Mouse (Mus musculus): ENCODE results near the gene Nrxn3.

DNA sequence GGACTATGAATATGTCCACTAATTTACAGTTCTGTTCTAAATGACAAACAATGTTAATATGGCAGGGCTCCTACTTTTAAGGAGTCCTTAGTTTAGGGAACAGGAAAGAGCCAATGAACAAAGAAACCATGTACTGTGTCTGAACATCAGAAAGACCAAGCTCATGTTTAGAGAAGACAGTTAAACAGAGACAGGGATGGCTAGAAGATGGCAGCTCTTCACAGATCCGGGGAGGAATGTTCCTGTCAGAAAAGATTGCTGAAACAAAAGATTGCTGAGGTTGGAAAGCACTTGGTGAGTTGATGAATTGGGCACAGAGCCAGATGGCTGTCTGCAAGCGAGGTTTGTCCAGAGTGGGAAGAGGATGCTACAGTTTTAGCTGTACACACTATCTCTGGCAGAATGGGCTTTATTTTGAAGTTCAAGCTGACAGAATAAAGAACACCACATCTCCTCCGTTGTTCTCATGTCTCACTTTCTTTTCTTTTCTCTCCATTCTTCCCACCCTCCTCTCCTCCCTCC is 978.3 kb downstream of the Nrxn3 start:
- TF ChIP-seq POLR2A (IDR thresholded peaks at IDR 0.05; ENCODE audit: borderline replicate concordance, control insufficient read depth, low read depth, low read length) (no peak), CTCF (IDR thresholded peaks at IDR 0.05; ENCODE audit: control insufficient read depth, insufficient read depth, low read length) (no peak)
